Mouse (Mus musculus) embryonic facial prominence, embryonic 11.5 days (tissue): ENCODE data around the gene Dock6. TPM values are rescaled to one million over a fixed set of nuclear protein-coding genes. Genes with fewer than 3 reads are reported as not detected.
"Not testable (repeated sequence)": the region's sequence is repeated elsewhere in the genome, so short reads cannot be mapped to it uniquely, and the experiment has no call there.

Experiments used
- ATAC-seq: fragments of 200-750 bp; cut with Nextera tagmentation; replicated peaks from 2 replicates; pipeline ENCODE4 v1.8.0; 2017; ENCODE audit warnings: low read depth; ENCODE audit not compliant: insufficient number of reproducible peaks, low FRiP score, low TSS enrichment
- DNase-seq: peaks from one replicate; pipeline ENCODE4 v3.0.0-alpha.2; 2015; ENCODE audit warnings: low spot score
- H3K27ac ChIP-seq: fragments of 300-500 bp; sonication (generic); replicated peaks from 2 replicates; pipeline ENCODE4 v1.5.1; 2014; ENCODE audit warnings: mild to moderate bottlenecking, low read depth, low read length, control low read depth
- H3K27me3 ChIP-seq: fragments of 300-500 bp; sonication (generic); 2 replicates; pipeline ENCODE4 v1.6.1; 2014; ENCODE audit warnings: mild to moderate bottlenecking, low read length, moderate library complexity, mixed read lengths; ENCODE audit not compliant: control insufficient read depth, insufficient read depth
- H3K36me3 ChIP-seq: fragments of 300-500 bp; sonication (generic); replicated peaks from 2 replicates; pipeline ENCODE4 v1.6.1; 2014; ENCODE audit warnings: low read depth, mild to moderate bottlenecking, low read length, moderate library complexity, mixed read lengths; ENCODE audit not compliant: control insufficient read depth, insufficient read depth
- H3K4me1 ChIP-seq: fragments of 300-500 bp; sonication (generic); 2 replicates; pipeline ENCODE4 v1.6.1; 2014; ENCODE audit warnings: low read length, mixed read lengths; ENCODE audit not compliant: control insufficient read depth, insufficient read depth
- H3K4me2 ChIP-seq: fragments of 300-500 bp; sonication (generic); 2 replicates; pipeline ENCODE4 v1.6.1; 2014; ENCODE audit warnings: low read depth, mild to moderate bottlenecking, control low read depth, low read length, moderate library complexity
- H3K4me3 ChIP-seq: fragments of 300-500 bp; sonication (generic); 2 replicates; pipeline ENCODE4 v1.5.1; 2014; ENCODE audit warnings: low read depth, low read length, control low read depth
- H3K9ac ChIP-seq: fragments of 300-500 bp; sonication (generic); replicated peaks from 2 replicates; pipeline ENCODE4 v1.6.1; 2014; ENCODE audit warnings: mild to moderate bottlenecking, control low read depth, low read length
- H3K9me3 ChIP-seq: fragments of 300-500 bp; sonication (generic); replicated peaks from 2 replicates; pipeline ENCODE4 v1.6.1; 2016; ENCODE audit warnings: mild to moderate bottlenecking, low read length, inconsistent platforms, mixed read lengths; ENCODE audit not compliant: control insufficient read depth
- WGBS: fragments of 180-500 bp; shearing (Covaris S2); extraction: QIAGEN DNeasy Blood & Tissue Kit; methylation state at CpG from one replicate; pipeline ENCODE4 v1.1.7; 2014; 5-methylcytosine and 5-hydroxymethylcytosine counted together
- polyA plus RNA-seq: library from polyadenylated mRNA; unstranded; fragments of >200 nt; fragmentation: Nextera tagmentation; extraction: Ambion mirVana; gene quantifications from 2 replicates; pipeline ENCODE4 v1.2.1, GENCODE M21; 2014

The Dock6 gene
- polyA plus RNA-seq, 1 experiment from 2014 or later = 15.6 TPM

DNA sequence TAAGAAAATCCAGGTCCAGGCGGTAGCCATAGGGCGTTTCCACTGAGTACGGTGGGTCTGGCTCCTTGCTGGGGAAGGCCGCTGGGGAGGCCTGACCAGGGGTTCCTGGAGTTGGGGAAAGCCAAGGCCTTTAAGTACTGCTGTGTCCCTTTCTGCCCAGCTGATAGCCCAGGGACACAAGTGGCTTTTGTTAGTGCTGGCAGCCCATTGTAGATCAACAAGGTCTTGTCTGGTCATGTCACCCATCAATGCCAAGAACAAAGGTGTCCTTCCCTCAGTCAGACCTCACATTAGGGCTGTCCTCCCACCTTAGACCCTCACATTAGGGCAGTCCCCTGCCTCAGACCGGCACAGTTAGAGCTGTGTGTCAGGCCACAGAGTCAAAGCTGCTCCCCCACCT is 56.9 kb downstream of the Dock6 start:
- H3K4me2 ChIP-seq = peak overlapping the region; percentile 75; the same call in 1 of the 2 replicates
- no peak overlapping the region; the same call in 1 of the 2 replicates for H3K27ac ChIP-seq
- peaks cover 12% of the 10 kb centered on the region for H3K4me1 ChIP-seq
- 68% methylated on average over 5 of the region's 5 CpGs for WGBS
- peak overlapping the region; percentile 39 for H3K9ac ChIP-seq
- H3K4me3 ChIP-seq = peak overlapping the region; percentile 14; the same call in 1 of the 2 replicates
- peaks cover 12% of the 10 kb centered on the region for H3K36me3 ChIP-seq
- no peaks in the 10 kb centered on the region for H3K27me3 ChIP-seq
- DNase-seq (no peak), ATAC-seq (no peak)
- no peaks in the 10 kb centered on the region for H3K9me3 ChIP-seq

DNA sequence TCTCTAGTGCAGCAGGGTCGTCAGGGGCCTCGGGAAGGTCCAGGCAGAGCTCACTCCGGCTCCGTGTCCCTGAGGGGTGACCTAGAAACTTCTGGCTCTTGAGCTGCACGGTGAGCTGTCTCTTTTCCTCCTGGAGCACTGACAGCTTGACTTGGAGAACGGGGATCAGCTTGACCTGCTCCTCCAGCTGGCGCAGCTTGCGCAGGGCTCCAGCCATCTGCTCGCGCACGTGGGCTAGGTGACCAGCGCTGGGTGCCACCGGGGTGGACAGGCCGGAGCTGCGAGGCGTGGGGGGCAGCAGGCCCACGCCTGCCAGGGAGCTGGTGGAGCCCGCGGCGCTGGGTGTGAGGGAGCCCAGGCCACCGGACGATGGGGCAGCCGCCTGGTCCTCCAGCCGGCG is 57.5 kb downstream of the Dock6 start:
- H3K4me3 ChIP-seq = no peak overlapping the region
- no peak overlapping the region for H3K9ac ChIP-seq
- H3K27me3 ChIP-seq = no peaks in the 10 kb centered on the region
- WGBS = 92% methylated on average over 25 of the region's 25 CpGs
- peaks cover 12% of the 10 kb centered on the region for H3K36me3 ChIP-seq
- ATAC-seq = no peak
- no peak for DNase-seq
- no peak overlapping the region for H3K4me2 ChIP-seq
- H3K4me1 ChIP-seq = peaks cover 12% of the 10 kb centered on the region
- H3K27ac ChIP-seq = no peak overlapping the region
- no peaks in the 10 kb centered on the region for H3K9me3 ChIP-seq

DNA sequence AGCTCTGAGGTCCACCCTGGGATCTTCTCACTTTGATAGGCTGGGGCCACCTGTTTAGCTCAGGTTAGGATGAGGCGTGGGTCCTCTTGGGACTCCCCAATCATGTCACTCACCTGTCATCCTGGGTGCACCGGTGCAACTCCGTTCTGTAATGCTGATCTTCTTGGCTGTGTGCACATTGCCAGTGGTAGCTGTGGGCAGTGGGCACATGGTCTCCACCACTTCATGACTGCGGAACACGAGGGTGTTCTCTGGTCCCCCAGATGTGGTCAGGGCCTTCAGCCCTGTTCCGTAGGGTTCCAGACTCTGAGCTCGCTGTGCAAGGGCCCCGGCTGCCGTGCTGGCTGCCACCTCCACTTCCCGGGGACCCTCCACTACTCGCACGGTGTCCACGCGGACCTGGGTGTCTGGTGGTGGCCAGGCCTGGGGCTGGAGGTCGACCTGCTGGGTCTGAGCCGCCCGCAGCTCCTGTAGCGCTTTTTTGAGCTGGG is 58.0 kb downstream of the Dock6 start:
- no peak overlapping the region for H3K4me2 ChIP-seq
- H3K4me3 ChIP-seq = no peak overlapping the region
- H3K4me1 ChIP-seq = peaks cover 12% of the 10 kb centered on the region
- H3K9me3 ChIP-seq = no peaks in the 10 kb centered on the region
- H3K27ac ChIP-seq = no peak overlapping the region
- ATAC-seq (no peak), DNase-seq (no peak)
- 93% methylated on average over 18 of the region's 18 CpGs for WGBS
- no peak overlapping the region for H3K9ac ChIP-seq
- peaks cover 12% of the 10 kb centered on the region for H3K36me3 ChIP-seq
- H3K27me3 ChIP-seq = no peaks in the 10 kb centered on the region

DNA sequence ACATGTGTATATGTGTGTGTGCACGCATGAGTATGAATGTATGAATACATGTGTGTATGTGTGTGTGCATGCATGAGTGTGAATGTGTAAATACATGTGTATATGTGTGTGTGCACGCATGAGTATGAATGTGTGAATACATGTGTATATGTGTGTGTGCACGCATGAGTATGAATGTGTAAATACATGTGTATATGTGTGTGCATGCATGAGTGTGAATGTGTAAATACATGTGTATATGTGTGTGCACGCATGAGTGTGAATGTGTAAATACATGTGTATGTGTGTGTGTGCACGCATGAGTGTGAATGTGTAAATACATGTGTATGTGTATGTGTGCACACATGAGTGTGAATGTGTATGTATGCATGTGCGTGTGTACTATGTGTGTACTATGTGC is 58.9 kb downstream of the Dock6 start:
- Histone ChIP-seq H3K4me1 (peaks cover 12% of the 10 kb centered on the region), H3K36me3 (peaks cover 12% of the 10 kb centered on the region)
- not testable (repeated sequence) for H3K4me3 ChIP-seq, H3K27ac ChIP-seq, H3K27me3 ChIP-seq, H3K9me3 ChIP-seq, DNase-seq, ATAC-seq, H3K4me2 ChIP-seq, H3K9ac ChIP-seq
- 96% methylated on average over 6 of the region's 6 CpGs for WGBS

DNA sequence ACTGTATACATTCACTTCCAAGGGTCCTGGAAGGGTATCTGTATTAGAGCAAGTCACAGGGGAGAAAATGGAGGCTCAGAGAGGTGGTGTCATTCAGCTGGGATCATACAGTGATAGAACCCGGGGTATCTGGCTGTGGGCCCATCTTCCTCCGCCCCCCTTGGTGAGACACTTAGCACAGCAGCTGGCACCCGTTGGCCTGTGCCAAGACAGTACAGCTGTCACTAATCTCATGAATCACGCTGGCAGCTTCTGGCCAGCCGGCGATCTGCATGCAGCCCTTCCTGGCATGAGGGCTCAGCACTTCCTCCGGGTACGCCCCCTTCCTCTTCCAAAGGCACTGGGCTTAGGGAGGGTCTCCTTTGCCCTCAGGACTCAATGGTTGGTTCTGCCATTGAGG is 59.8 kb downstream of the Dock6 start:
- peaks cover 12% of the 10 kb centered on the region for H3K36me3 ChIP-seq
- ATAC-seq (no peak), DNase-seq (no peak)
- H3K27ac ChIP-seq = no peak overlapping the region
- no peak overlapping the region for H3K4me2 ChIP-seq
- H3K4me1 ChIP-seq = peaks cover 12% of the 10 kb centered on the region
- no peak overlapping the region for H3K9ac ChIP-seq
- H3K9me3 ChIP-seq = no peaks in the 10 kb centered on the region
- WGBS = 88% methylated on average over 8 of the region's 8 CpGs
- H3K4me3 ChIP-seq = no peak overlapping the region
- no peaks in the 10 kb centered on the region for H3K27me3 ChIP-seq

GRCm38 (mm10) chr9:21791861-21792260 is 60.6 kb downstream of the Dock6 start:
- Histone ChIP-seq H3K4me3 (no peak overlapping the region), H3K36me3 (peaks cover 12% of the 10 kb centered on the region), H3K9me3 (no peaks in the 10 kb centered on the region), H3K4me2 (no peak overlapping the region), H3K27me3 (no peaks in the 10 kb centered on the region), H3K27ac (no peak overlapping the region), H3K9ac (no peak overlapping the region), H3K4me1 (peaks cover 10% of the 10 kb centered on the region)
- DNase-seq = no peak
- ATAC-seq = no peak
- 90% methylated on average over 8 of the region's 8 CpGs for WGBS

DNA sequence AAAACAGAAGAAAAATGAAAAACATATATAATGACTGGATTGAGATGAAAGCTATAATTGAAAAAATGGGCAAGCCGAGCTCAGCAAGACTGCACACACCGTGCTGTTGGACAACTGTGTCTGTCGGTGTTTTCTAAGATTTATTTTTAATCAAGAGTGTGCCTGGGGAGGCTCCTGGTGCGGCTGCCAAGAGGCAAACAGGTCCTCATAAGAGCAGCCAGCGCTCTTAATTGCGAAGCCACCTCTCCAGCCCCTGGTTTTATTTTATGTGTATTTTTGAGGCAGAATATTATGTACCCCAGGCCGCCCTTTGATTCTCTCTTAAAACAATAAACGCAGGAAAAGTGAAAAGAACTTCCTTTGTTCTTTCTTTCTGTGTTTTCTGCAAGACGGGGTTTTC is 64.2 kb downstream of the Dock6 start:
- ATAC-seq = no peak
- H3K36me3 ChIP-seq = peaks cover 4% of the 10 kb centered on the region

DNA sequence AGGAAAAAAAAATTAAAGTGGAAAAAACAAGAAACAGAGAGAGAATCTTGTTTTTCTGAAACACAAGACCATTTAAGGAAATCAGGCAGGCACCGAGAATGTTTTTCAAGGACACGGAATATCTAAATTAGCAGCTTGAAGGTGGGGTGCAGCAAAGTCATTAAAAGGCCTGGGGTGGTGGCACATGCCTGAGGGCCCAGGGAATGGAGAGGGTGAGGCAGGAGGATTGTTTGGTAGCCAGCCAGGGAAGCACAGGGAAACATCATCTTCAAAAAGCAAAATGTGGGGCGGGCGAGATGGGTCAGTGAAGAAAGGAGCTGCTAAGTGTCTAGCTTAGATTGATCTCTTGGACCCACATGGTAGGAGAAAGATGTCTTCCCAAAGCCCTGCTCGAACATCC is 64.8 kb downstream of the Dock6 start:
- Histone ChIP-seq H3K9me3 (no peaks in the 10 kb centered on the region), H3K36me3 (peaks cover 2% of the 10 kb centered on the region), H3K9ac (no peak overlapping the region; the same call in 1 of the 2 replicates), H3K27ac (no peak overlapping the region), H3K4me1 (no peaks in the 10 kb centered on the region), H3K4me3 (no peak overlapping the region), H3K4me2 (no peak overlapping the region), H3K27me3 (no peaks in the 10 kb centered on the region)
- ATAC-seq = no peak
- WGBS = 73% methylated on average over 5 of the region's 5 CpGs
- DNase-seq = no peak

More for the DNA sequence above, 64.2 kb downstream of the Dock6 start:
- Histone ChIP-seq H3K9ac (no peak overlapping the region), H3K4me2 (no peak overlapping the region), H3K4me3 (no peak overlapping the region), H3K27me3 (no peaks in the 10 kb centered on the region), H3K27ac (no peak overlapping the region), H3K9me3 (no peaks in the 10 kb centered on the region), H3K4me1 (no peaks in the 10 kb centered on the region)
- WGBS = 87% methylated on average over 9 of the region's 9 CpGs
- no peak for DNase-seq
